Mouse (Mus musculus) fat pad, adult 2 months (tissue): Measurements from ENCODE around the gene C2cd5.
"Not testable (repeated sequence)": the region's sequence is repeated elsewhere in the genome, so short reads cannot be mapped to it uniquely, and the experiment has no call there.

Experiments used
- DNase-seq: peaks from one replicate; pipeline ENCODE4 v3.0.0-alpha.2; 2011; ENCODE audit warnings: low read depth, low spot score; ENCODE audit errors: extremely low read depth

C2cd5 gene

DNA sequence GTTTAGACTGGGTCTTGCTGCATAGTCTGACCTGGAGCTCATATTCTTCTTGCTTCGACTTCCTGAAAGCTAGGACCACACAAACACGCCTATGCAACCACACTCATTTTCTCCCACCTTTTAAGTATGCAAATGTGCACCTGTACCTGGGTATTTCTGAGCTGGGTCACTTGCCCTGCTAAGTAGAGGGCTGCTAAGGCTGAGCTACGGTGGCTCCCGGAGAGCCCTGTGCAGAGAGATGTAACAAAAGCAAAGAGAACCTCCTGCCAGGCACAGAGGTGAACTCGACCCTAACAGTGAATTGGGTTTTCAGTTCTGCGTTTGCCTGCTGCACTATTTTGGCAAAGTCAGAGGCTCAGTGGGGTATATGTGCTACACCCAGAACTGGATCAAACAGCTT lies 112.3 kb downstream of the C2cd5 start:
- DNase-seq = no peak

DNA sequence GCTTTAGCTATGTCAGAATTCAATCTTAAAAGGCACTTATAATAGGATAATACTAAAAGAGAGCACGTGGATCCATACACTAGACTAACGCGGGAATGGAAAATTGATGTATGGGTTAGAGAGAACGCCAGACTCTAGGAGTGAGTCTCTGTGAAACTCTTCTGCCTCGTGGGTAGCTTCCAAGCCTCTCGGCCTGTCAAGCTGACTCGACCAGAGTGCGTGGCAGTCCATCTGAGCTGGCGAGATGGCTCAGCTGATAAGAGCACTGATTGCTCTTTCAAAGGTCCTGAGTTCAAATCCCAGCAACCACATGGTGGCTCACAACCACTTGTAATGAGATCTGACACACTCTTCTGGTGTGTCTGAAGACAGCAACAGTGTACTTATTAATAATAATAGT lies 113.2 kb downstream of the C2cd5 start:
- not testable (repeated sequence) for DNase-seq

DNA sequence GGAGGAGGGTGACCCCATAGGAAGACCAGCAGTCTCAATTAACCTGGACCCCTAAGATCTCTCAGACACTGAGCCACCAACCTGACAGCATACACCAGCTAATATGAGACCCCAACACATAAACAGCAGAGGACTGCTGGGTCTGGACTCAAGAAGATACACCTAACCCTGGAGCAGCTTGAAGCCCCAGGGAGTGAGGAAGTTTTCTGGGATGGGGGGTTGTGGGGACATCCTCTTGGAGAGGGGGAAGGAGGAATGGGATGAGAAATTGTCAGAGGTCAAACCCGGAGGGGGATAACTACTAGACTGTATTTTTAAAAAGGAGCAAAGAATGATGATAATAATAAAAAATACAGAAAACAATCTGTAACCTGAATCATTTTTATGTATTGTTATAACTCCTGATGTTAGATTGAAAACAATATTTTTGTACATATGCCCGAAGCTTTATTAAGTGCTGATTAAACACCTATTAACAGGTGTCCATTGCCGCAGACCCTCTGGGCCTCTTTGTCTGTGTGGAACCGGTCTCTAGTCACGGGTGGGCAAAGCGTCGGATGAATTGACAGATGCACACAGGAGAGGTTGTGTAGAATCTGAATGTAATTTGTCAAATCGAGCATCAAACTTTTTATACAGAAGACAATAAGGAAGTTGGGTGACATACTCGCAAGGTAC lies 114.2 kb downstream of the C2cd5 start:
- not testable (repeated sequence) for DNase-seq

DNA sequence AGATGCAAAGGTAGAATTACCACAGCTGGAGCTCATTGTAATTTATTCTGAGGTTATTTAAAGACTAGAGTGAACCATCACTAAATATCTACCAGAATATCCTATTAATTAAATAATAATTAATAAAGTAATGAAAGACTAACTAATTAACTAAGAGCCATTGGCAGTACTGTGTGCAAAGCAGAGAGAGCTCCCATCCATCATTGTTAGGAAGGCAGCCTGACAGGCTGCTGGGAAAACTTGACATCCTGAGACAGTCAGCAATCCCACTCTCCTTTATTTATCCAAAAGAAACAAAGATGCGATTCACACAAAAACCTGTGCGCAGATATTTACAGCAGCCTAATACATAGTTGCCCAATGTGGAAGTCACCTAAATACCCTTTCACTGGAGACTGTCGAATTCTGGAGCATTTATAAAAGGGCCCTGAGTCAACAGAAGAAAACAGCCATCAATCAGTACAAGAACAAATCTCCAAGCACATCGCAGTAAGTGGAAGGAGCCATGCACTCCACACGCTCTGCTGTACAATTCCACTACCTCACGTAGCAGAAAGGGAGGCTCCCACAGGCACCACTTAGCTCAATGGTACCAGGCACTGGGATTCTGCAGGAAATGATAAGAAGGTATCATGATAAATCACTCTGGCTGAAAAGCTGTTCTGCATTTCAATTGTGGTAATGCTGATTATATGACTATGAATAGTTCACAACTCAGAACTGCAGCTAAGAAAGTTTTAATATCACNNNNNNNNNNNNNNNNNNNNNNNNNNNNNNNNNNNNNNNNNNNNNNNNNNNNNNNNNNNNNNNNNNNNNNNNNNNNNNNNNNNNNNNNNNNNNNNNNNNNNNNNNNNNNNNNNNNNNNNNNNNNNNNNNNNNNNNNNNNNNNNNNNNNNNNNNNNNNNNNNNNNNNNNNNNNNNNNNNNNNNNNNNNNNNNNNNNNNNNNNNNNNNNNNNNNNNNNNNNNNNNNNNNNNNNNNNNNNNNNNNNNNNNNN lies 120.0 kb downstream of the C2cd5 start:
- DNase-seq = no peak

DNA sequence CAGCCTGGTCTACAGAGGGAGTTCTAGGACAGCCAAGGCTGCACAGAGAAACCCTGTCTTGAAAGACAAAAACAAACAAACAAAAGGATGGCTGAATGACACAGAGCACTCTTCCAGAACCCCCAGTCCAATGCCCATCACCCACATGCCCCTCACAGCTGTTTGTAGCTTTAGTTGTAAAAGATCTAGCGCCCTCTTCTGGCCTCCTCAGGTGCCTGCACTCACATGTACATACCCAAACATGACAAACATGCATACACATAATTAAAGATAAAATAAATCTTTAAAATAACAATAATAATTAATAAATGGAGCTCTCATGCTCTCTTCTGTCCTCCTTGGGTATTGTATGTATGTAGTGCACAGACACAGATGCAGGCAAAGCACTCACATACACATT lies 122.7 kb downstream of the C2cd5 start:
- no peak for DNase-seq

DNA sequence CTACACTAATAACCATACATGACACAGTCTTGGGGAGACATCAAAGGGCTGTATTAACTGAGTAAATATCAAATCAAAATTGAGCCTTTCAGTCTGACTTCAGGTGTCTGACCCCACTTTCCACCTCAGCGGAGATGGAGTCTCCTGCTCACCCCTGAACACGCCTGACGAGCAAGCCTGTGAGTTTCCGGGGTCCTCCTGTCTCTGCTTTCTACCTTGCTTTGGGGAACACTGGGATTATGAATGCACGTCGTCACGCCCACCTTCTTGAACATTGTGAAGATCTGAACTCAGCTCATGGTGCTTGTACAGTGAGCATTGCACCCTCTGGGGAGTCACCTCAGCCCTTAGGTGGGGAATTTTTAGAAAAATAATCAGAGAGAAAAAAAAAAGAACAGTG lies 126.7 kb downstream of the C2cd5 start:
- no peak for DNase-seq

DNA sequence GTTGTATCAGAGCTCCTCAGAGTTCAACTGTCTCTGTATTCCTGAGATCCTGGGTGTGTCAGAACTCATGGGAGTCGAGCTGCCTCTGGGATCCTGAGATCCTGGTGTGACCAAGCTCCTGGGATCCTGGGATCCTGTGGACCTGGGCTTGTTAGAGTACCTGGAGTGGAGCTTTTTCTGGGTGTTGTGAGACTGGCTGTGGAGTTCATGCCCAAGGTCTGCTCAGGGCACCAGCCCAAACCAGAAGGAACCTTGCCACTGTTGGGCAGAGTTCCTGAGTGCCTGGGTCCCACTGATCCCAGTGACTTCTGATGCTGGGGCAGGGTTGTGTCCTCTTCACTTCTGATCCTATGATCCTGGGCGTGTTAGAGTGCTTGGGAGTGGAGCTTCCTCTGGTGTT lies 127.7 kb downstream of the C2cd5 start:
- no peak for DNase-seq

DNA sequence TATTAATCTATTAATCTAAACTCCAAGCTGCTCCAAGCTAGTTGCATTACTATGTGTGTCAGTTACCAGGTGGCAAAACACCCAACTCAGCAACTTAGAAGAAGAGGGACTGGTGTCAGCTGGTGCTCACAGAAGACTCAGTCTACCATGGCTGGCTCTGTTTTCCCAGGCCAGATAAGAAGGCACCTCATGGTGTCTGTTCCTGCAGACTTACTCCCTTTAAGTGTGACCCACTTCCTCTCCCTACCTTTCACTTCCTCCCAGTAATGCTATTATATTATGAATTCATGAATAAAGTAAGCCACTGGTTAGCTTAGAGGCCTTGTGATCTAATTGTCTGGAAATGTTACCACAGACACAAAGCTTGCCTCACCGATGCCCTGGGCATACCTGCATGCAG lies 132.5 kb downstream of the C2cd5 start:
- no peak for DNase-seq

DNA sequence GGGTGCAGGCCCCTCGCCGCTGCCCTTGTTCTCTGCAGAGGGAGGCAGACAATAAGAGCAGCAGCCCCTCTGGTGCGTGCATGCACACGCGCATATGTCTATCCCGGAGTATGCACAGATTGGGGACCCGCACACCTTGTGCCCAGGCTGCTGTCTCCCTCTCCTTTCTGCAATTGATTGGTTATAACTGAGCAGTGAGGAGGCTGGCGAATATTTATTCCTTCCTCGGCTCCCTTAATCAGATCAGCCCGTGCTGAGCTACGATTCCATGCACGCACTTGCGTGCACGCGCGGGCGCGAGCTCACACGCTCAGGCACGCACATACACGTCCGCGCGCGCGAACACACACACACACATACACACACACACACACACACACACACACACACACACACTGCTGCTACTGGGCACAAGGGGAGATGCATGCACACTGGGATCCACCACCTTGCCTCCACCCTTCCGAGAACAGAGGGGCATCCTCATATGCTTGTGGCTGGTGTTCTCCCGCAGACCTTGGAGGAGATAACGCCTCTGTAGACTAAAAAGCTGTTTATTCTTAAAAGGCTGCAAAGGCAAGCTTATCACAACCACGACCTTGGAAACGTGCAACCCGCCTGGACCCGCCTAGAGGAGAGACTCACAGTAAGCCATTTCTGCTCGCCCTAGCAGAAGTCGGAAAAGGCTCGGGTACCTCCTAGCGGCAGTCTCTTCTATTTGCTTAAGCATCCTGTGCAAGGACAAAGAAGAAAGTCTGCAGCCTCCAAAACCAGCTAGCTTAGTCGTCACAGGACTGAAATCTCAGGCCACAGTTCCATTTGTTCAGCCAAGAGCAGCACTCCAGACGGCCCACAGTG lies 135.2 kb downstream of the C2cd5 start:
- DNase-seq = no peak

DNA sequence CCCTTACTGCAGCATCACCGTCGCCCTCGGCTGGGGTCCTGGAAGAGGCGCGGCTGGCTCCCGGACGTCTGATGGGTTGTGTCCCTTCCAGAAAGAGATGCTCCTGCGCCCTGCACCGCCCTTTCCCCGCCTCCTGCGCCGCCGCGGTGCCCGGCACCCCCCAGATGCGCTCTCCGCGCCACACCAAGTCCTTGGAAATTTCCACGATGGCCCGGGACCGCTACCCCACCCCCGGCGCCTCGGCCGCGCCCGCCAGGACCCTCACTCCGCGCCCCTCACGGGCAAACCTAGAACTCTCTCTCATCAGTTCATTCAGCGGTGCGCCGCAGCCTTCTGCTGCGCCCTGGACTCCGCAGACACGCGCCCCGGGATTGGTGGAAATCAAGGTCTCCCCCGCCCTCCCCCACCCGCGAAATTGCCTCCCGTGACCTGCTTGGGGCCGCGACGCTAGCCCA lies 135.8 kb downstream of the C2cd5 start, which contains the start of gene St8sia1:
Gene St8sia1, minus strand, starts transcription at position 377 of the 455 bp plus-strand sequence.
- no peak for DNase-seq

DNA sequence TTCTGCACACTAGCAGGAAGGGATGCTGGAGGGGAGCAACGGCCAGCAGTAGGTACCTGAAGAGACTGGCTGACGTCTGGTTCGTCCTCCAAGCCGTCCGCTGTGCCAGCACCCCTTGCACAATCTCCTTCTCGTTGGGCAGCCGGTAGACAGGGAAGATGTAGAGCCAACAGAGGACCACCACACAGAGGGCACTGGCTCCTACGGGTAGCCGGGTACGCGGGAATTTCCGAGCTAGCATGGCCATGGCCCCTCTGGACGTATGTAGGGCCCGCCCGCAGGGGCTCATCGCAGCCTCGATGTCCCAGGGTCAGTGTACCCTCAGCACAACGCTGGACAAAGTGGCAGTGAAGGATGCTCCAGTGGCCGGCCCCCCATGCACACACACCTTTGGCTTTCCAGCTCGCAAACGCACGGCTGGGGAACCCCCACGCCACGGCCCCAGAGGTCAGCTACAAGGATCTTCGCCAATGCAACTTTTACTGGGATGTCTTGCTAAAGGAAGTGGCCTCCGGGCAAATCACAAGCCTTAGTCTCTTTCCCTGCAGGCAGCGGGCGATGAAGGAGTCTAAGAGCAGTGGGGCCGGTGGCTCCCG lies 136.4 kb downstream of the C2cd5 start:
- DNase-seq = no peak

DNA sequence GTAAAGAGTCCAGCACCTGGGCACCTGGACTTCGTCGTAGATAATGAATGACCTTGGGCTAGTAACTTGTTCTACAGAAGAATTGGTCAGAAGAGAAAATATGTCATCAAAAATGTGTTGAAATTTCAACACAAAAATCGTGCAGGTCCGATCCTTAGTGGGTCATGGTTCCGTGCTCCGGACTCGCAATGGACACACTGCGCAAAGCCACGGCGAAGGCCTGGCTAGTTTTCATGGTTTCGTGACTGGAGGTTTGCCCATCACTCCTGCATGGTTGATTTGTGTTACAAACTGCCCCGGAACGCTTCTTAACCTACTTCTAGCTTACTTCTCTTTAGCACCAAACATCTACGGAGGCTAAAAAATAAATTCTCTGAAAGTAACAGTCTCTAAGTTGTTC lies 137.1 kb downstream of the C2cd5 start:
- DNase-seq = no peak

DNA sequence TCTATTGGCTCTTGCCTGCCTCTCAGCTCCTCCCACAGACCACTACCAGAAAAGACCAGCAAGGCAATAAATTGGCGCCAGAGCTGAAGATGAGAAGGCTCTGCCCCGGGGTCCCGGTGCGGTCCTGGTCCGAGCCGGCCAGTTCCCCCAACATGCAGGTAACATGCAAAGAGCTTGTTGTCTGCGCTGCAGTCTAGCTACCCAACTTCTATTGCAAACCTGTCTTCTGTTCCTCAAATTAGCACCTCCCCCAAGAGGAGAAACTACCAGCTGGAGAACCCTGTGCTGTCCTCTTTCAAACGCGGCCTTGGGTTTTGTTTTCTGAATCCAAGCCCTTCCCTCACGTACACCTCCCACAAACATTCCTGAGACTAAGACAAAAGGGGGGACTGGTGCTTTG lies 137.5 kb downstream of the C2cd5 start:
- DNase-seq = no peak

DNA sequence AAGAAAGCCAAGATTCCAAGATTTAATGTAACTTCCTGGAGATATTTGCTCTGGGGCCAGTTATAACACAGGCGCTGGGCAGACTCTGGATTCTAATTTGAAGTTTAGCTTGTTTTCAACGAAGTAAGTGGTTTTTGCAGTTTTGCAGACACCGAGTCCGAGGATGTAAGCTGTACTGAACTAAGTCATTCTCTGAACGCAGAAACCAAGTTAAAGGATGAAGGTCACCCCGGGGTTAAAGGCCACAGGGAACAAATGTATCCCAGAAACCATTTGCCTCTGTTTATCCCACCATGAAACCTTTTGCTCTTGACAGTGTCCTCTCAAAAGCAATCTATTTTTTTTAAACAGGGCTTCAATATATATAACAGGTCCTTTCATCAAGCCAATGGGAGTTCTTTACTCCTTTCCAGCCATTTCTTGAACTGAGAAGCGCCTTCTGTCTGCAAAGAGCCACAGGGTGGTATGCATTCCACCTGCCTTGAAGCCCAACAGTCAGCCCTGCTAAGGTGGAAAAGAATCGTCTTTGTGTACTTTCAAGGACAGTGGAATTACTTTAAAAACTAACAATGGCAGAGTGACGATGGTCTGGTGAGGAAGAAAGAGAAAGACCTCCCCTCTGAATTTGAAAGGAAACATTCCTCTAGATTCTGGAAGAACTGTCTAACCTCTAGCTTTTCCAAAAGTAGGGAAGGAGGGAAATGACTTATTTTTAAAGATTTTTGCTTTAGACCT lies 138.1 kb downstream of the C2cd5 start:
- DNase-seq = no peak
